10 mouse cellular contexts compared by ENCODE assay signal in the genomic region with DNA sequence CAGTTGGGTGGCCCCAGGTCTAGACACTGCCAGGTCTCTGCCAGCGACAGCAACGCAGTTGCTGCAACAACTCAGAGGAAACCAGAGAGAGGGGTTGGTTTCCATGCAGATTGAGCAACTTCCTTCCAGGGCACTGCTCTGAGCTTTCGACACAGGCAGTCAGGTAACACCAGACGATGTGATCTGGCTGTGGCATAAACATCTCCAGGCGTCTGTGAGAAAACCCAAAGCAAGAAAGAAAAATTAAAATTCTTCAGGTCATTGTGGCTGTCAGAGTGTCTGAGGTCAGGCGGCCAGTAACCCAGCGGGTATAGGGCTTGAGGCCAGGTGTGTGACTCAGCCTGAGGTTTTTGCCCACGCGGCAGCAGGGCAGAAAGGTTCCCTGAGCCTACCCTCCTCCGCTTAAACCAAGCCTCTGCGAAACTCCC.
A peak's percentile ranks its signal among the peaks of the same experiment; 100 is the strongest.
DNase-seq lines count a peak whose midpoint lies in the region; ATAC-seq and TF ChIP-seq lines count a peak whose summit lies in the region.
"Had no signal": no experiment of that assay in that cellular context is flagged by ENCODE, and none has a peak within 500 bp of the region (broad histone marks: within the 10 kb centered on the region; RNA-seq: fewer than 3 reads in every experiment).

No protein-coding gene starts in this region.

- ATAC-seq in heart, postnatal 0 days (ENCODE audit: insufficient read depth, low read depth), result no peak
- ATAC-seq in forebrain, embryonic 13.5 days, result no peak
- ATAC-seq: forebrain, embryonic 15.5 days had no signal

- no peaks in the 10 kb centered on the region for H3K9me3 ChIP-seq in heart, postnatal 0 days (replicated peaks; ENCODE audit: control insufficient read depth, low read length)
- H3K9me3 ChIP-seq in forebrain, embryonic 13.5 days (replicated peaks), result no peaks in the 10 kb centered on the region
- H3K9me3 ChIP-seq: forebrain, embryonic 15.5 days; limb, embryonic 13.5 days had no signal

- intact Hi-C loops in heart, postnatal 14 days (cut with DNase I), result no loop called here
- intact Hi-C loops in left cerebral cortex, postnatal 25 days (cut with DNase I), result no loop called here

- no peak for TF ChIP-seq CTCF in heart, postnatal 0 days (IDR thresholded peaks at IDR 0.05; ENCODE audit: low read depth)

- TF ChIP-seq EP300 in heart, postnatal 0 days (IDR thresholded peaks at IDR 0.05; ENCODE audit: low read depth), result no peak

- no peaks in the 10 kb centered on the region for H3K36me3 ChIP-seq in heart, postnatal 0 days (replicated peaks; ENCODE audit: control insufficient read depth, insufficient read depth, low read length)
- no peaks in the 10 kb centered on the region for H3K36me3 ChIP-seq in forebrain, embryonic 13.5 days (ENCODE audit: poor library complexity, severe bottlenecking)
- H3K36me3 ChIP-seq: forebrain, embryonic 15.5 days; limb, embryonic 13.5 days had no signal

- WGBS in heart, postnatal 0 days, result 48% methylated on average over 11 of the region's 11 CpGs
- 78% methylated on average over 11 of the region's 11 CpGs for WGBS in forebrain, embryonic 13.5 days

- H3K27ac ChIP-seq in heart, postnatal 0 days (ENCODE audit: low read depth), result peak overlapping the region; percentile 38; the same call in 1 of the 2 replicates
- no peak overlapping the region for H3K27ac ChIP-seq in forebrain, embryonic 13.5 days
- H3K27ac ChIP-seq: forebrain, embryonic 15.5 days; limb, embryonic 13.5 days had no signal

- no peak overlapping the region for H3K4me2 ChIP-seq in heart, postnatal 0 days (ENCODE audit: low read depth, low read length)
- H3K4me2 ChIP-seq in forebrain, embryonic 13.5 days, result no peak overlapping the region
- H3K4me2 ChIP-seq: forebrain, embryonic 15.5 days; limb, embryonic 13.5 days had no signal

- no peak overlapping the region for H3K9ac ChIP-seq in heart, postnatal 0 days (replicated peaks; ENCODE audit: low read depth, low read length)
- no peak overlapping the region for H3K9ac ChIP-seq in forebrain, embryonic 13.5 days
- H3K9ac ChIP-seq: forebrain, embryonic 15.5 days; limb, embryonic 13.5 days had no signal

- DNase-seq in heart, postnatal 0 days (ENCODE audit: low spot score), result no peak
- no peak for DNase-seq in heart, postnatal 14 days
- peak; percentile 79 for DNase-seq in cerebellum, adult 9-11 months
- peak; percentile 39 for DNase-seq in lung, postnatal 10 days
- DNase-seq in thymus, postnatal 14 days, result peak; percentile 71
- DNase-seq in kidney, postnatal 4 days, result no peak
- no peak for DNase-seq in left cerebral cortex, postnatal 25 days (ENCODE audit: low spot score in 2 of 2)

- H3K4me1 ChIP-seq in heart, postnatal 0 days (ENCODE audit: control insufficient read depth, insufficient read depth), result peaks cover 29% of the 10 kb centered on the region
- 0 out of 2 replicates have a peak, but pooled peaks cover 1% of the 10 kb centered on the region for H3K4me1 ChIP-seq in forebrain, embryonic 13.5 days
- H3K4me1 ChIP-seq: forebrain, embryonic 15.5 days had no signal

- H3K27me3 ChIP-seq in heart, postnatal 0 days (ENCODE audit: control insufficient read depth, insufficient read depth, low read length), result no peaks in the 10 kb centered on the region
- H3K27me3 ChIP-seq in forebrain, embryonic 13.5 days, result no peaks in the 10 kb centered on the region
- H3K27me3 ChIP-seq: forebrain, embryonic 15.5 days; limb, embryonic 13.5 days had no signal

- H3K4me3 ChIP-seq in heart, postnatal 0 days (ENCODE audit: low read depth, low read length), result no peak overlapping the region
- H3K4me3 ChIP-seq in forebrain, embryonic 13.5 days, result no peak overlapping the region
- H3K4me3 ChIP-seq: forebrain, embryonic 15.5 days; limb, embryonic 13.5 days had no signal

Comparison
In these comparisons a context has a peak if more than half of its experiments do, and no peak if none do; other contexts are left out.
1. DNase-seq: peak in cerebellum, adult 9-11 months (single experiment), lung, postnatal 10 days (single experiment) and thymus, postnatal 14 days (single experiment); none in heart, postnatal 0 days (single experiment), heart, postnatal 14 days (0 of 2), kidney, postnatal 4 days (0 of 2) and left cerebral cortex, postnatal 25 days (0 of 2).